Mouse (Mus musculus) heart, postnatal 36 days (tissue): ENCODE results near the gene Bri3. TPM values are rescaled to one million over a fixed set of nuclear protein-coding genes. Genes with fewer than 3 reads are reported as not detected.
"Not testable (repeated sequence)": the region's sequence is repeated elsewhere in the genome, so short reads cannot be mapped to it uniquely, and the experiment has no call there.

Experiments
- DNase-seq, 2 experiments: peaks; one replicate each; pipeline ENCODE4 v3.0.0; 2021 to 2022
- intact Hi-C: fragments of 180-260 bp; cut with DNase I; formaldehyde crosslinking; loops from one replicate; pipeline ENCODE4 v1.15.1; 2025
- total RNA-seq, 2 experiments: library from RNA; stranded (reverse); gene quantifications; 2 replicates each; pipeline ENCODE4 v1.2.3; 2021

Gene Bri3
- total RNA-seq, 2 experiments from 2014 or later: 129 to 137 TPM

DNA sequence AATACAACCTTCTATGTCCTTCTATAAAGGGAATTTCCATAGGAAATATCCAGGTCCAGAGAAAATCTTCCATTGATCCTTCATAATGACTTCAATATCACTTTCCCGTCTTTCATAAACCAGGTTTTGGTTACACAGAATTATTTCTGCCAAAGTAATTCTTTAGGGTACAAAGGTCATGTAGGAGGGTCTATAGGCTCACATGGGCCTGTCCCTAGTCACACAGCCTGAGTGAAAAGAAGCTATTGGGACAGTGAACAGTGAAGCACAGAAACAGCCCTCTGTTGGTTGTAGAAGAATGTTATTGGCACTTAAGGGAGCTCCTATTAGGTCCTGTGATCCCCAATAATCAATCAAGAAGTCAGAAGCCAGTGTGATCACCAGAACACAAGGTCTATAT, 96.8 kb downstream of the Bri3 start:
- DNase-seq: no peak
- intact Hi-C loops: no loop called here

DNA sequence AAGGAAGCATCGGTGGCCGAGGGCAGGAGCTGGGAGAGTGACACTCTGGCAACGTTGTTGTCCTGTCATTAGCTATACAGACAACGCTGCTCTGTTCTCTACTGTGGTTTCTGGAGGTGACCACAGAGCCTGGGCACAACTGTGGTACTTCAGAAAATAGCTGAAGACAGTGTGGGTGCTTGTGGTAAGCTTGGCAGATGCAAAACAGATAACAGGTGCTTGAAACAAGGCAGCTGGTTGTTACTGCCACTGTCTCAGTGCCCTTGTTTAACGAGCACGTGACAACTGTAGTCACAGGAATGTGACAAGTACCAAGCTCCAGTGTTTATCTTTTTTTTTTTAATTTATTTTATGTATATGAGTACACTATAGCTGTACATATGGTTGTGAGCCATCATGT, 100.4 kb downstream of the Bri3 start:
- no peak for DNase-seq

GRCm38 (mm10) chr5:144351185-144351584, 106.9 kb downstream of the Bri3 start:
- DNase-seq: no peak
- intact Hi-C loops: no loop called here

More for the DNA sequence above, 100.4 kb downstream of the Bri3 start:
- intact Hi-C loops: no loop called here

DNA sequence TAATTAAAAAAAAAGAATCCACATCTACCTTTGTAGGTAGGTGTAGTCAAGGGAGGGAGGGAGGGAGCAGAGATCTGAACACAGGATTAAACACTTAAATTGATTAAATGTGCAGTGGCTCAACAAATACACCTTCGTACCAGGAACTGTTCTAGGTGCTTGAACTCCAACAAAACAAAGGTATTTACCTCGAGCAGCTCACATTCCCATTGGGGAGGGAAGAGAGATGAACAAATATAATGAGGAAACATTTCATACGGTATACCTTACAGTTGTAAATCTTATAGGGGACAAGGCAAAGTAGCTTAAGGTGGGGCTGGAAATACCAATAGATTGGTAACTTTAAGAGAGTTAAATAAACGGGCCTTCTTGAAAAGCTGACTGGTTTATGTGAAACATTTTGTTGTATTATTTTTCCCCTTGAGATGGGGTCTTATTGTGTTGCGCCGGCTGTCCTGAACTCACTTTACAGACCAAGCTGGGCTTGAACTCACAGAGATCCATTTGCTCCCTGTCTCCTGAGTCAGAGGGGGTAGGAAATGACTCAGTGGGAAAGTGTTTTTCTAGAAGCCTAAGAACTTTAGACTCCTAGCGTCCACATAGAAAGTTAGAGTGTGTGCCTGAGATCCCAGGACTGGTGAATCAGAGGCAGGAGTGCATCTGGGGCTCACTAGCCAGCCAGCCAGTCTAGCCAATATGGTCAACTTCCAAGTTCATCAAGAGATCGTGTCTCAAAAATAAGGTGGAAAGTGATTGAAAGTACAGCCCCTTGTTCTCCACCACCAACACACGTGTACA, 108.2 kb downstream of the Bri3 start:
- DNase-seq: no peak
- intact Hi-C loops: no loop called here

GRCm38 (mm10) chr5:144356776-144357455, 112.7 kb downstream of the Bri3 start:
- intact Hi-C loops: loop anchor here (5.0 kb wide), 1 partner anchor 70 kb away; no protein-coding TSS in a partner anchor
- no peak for DNase-seq

GRCm38 (mm10) chr5:144357551-144357880, 113.3 kb downstream of the Bri3 start:
- peak in 1 of 2 experiments; percentile 68 for DNase-seq
- intact Hi-C loops: loop anchor here (5.0 kb wide), 1 partner anchor 70 kb away; no protein-coding TSS in a partner anchor

GRCm38 (mm10) chr5:144357881-144358591, 113.8 kb downstream of the Bri3 start, which contains the start of gene Baiap2l1:
Gene Baiap2l1, minus strand, starts transcription at chr5:144358112.
- intact Hi-C loops: loop anchor here (5.0 kb wide), 1 partner anchor 71 kb away; no protein-coding TSS in a partner anchor
- DNase-seq: peak; percentile 77 to 80

- intact Hi-C loops: loop anchor here (5.0 kb wide), 1 partner anchor 71 kb away; no protein-coding TSS in a partner anchor
- no peak for DNase-seq
These were observed 114.3 kb downstream of the Bri3 start for GRCm38 (mm10) chr5:144358592-144358917.

- intact Hi-C loops: loop anchor here (5.0 kb wide), 1 partner anchor 73 kb away; no protein-coding TSS in a partner anchor
- no peak for DNase-seq
These were observed 115.6 kb downstream of the Bri3 start for GRCm38 (mm10) chr5:144359886-144360285.

GRCm38 (mm10) chr5:144360346-144360745, 116.1 kb downstream of the Bri3 start:
- intact Hi-C loops: no loop called here
- no peak for DNase-seq

DNA sequence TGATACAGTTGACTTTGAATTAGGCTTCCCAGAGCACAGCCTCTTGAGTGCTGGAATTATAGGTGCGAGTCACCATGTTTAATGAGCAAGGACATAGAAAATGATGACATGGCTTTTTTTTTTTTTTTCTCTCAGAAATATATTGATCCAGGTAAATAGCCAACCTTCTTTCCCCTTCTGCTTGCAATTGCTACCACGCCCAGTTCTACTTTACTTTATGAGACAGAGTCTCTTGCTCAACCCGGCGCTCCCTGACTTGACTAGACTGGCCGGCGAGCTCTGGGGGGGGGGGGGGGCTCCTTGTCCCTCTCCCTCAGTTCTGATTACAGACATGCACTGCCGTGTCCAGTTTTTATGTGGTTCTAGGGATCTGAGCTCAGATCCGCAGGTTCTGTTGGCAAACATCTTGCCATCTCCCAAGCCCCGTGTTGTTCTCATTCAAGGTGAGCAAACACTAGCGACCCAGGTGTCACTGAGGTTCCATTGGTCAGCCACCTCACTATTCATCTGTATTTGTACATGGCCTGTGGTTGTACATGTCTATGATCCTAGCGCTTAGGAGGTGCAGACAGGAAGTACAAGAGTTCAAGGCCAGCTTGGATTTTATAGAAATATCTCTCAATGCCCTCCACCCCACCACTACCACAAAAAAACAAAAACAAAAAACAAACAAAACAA, 120.6 kb downstream of the Bri3 start:
- intact Hi-C loops: no loop called here
- DNase-seq: no peak

DNA sequence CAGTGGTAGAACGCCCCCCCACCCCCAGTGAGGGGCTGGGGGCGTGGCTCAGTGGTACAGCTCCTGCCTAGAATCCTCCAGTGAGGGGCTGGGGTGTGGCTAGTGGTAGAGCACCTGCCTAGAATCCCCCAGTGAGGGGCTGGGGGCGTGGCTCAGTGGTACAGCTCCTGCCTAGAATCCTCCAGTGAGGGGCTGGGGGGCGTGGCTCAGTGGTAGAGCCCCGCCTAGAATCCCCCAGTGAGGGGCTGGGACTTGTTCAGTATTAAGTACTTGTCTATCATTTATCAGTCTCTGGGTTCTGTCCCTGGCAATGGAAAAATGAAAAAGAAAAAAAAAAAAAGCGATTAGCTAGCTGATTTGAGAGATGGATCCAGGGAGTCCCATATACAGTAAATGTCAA, 122.3 kb downstream of the Bri3 start:
- intact Hi-C loops: not testable (repeated sequence)

DNA sequence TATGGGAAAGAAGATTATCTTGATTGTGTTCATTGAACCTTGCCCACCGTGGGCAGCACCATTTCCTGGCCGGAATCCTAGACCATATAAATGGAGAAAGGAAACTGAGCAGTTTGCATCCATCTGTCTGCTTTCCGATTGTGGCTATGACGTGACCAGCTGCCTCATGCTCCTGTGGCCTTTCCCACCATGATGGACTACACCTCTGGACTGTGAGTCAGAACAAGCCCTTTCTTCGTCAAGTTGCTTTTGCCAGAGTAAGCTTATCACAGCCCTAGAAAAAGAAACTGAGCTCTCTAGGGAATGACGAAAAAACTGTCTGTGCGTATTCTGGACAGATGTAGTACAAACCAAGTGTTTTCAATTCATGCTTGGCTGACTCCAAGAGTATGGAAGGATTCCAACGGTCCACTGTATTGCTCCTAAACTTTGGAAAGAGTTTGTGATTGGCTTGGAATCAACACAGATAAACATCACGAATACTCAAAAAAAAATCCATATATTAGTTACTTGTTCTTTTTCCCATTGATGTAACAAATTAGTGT, 124.5 kb downstream of the Bri3 start:
- no peak for DNase-seq
- intact Hi-C loops: no loop called here

More for the DNA sequence above, 122.3 kb downstream of the Bri3 start:
- not testable (repeated sequence) for DNase-seq

DNA sequence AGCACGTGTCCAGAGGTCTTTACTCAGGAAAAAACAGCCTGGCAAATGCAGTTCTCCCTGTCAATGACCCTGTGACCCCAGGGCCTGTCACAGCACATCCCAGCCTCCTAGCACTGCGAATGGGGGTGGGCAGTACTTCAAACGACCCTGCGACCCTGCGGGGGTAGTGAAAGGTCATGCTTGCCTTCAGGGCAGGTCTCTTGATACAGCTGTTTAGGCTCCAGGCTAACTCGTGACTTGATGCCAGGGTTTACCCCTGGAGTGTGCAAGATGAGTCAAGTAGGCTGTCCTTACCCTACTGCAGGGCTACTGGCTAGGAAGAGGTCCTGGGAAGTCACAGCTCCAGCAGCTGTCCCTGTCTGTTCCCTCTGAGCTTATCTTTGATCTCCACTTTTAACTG, 126.7 kb downstream of the Bri3 start:
- intact Hi-C loops: no loop called here
- no peak for DNase-seq

GRCm38 (mm10) chr5:144372177-144372576, 127.9 kb downstream of the Bri3 start:
- DNase-seq: no peak
- intact Hi-C loops: no loop called here

DNA sequence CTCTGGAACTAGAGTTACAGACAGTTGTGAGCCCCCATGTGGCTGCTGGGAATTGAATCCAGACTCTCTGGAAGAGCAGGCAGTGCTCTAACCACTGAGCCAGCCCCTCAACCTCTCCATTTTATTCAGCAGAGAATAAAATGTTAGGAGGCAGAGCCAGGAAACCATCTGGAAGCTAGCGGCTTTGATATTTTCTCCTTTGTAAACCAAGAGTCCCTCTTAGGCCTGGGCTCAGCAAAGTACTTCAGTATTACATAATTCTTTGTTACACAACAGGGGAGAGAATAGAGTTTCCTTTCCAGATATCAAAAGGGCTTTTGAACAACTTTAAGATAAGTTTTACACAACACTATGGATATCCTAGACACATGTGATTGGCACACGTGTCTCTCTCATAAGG, 128.6 kb downstream of the Bri3 start:
- intact Hi-C loops: no loop called here
- DNase-seq: no peak

- intact Hi-C loops: no loop called here
- no peak for DNase-seq
These were observed 135.2 kb downstream of the Bri3 start for GRCm38 (mm10) chr5:144379431-144379830.

DNA sequence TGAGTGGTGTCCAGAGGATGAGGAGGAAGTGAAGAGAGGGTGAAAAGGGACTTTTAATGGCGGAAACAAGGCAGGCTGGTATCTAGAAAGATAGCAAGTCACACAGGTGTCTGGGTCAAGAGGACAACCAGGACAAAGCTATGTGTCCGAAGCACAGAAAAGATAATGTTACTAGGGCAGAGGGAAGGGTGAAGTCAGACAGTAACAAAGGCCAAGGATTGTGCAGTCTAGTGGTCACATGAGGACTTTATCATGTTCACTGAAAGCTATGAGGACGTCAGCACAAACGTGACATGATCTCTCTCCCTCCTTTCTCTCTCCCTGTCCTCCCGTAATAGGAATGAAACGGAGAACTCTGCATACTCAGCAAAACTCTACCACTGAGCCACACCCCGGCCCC, 136.5 kb downstream of the Bri3 start:
- intact Hi-C loops: loop anchor here (5.0 kb wide), 1 partner anchor 113 kb away; no protein-coding TSS in a partner anchor
- DNase-seq: no peak

- DNase-seq: no peak
- intact Hi-C loops: loop anchor here (5.0 kb wide), 1 partner anchor 114 kb away; no protein-coding TSS in a partner anchor
These were observed 137.5 kb downstream of the Bri3 start for GRCm38 (mm10) chr5:144381782-144382181.

GRCm38 (mm10) chr5:144383936-144384335, 139.7 kb downstream of the Bri3 start:
- no peak for DNase-seq
- intact Hi-C loops: loop anchor here (5.0 kb wide), 1 partner anchor 117 kb away; no protein-coding TSS in a partner anchor
